Mouse (Mus musculus): ENCODE results near the gene Park7. TPM values are rescaled to one million over a fixed set of nuclear protein-coding genes. Genes with fewer than 3 reads are reported as not detected.
A peak's percentile ranks its signal among the peaks of the same experiment; 100 is the strongest.

The Park7 gene
- polyA plus RNA-seq, 1 experiment from 2014 or later, result 357 TPM

DNA sequence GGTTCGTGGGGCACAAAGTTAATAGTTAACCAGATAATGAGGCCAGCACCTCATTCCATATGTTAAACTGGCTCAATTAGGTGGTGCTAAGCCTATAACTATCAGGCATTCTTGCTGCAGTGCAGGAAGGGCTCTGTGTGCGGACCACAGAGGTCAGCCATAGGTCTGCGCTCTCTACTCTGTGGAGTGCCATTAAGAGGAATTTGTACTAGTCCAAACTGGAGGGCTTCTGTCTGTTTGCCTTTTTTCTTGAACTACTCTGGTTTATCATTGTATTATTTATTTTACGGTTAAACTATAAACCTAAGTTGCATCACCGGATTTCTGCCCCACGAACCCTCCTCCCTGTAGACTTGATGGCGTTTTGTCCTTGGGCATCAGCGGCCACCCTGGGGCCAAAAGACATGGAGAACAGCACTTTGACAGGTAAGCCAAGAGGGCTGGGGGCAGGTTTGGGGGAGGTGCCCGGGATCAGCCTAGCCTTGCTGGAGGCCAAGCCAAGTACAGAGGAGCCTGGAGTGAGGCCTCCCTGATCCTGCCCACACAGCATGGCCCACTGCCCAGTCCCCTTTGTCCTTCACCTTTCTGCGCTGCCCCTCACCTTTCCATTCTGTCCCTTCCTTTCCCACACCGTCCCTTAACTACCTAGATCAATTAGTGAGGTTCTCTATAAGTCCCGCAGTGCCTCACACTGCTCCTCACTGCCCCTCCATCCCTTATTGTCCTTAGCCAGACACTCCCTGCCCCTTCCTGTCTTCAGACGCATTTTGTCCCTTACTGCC is 60.4 kb downstream of the Park7 start, which contains the start of gene Errfi1:
Gene Errfi1, plus strand, starts transcription at position 240 of the 782 bp plus-strand sequence.
- Histone ChIP-seq H3K4me1 (peaks cover 10% of the 10 kb centered on the region; the same call in 1 of the 2 replicates), H3K9ac (replicated peaks) (peak within 1 kb of the TSS; percentile 45), H3K9me3 (no peaks in the 10 kb centered on the region), H3K4me3 (peak within 1 kb of the TSS; percentile 80), H3K4me2 (replicated peaks) (peak within 1 kb of the TSS; percentile 67), H3K36me3 (no peaks in the 10 kb centered on the region), H3K27me3 (peaks cover 14% of the 10 kb centered on the region), H3K27ac (replicated peaks) (peak within 1 kb of the TSS; percentile 98; the same call in 1 of the 2 replicates)
- 0 out of 2 replicates have a peak, but pooled peaks have one; percentile 19 for ATAC-seq (ENCODE audit: low FRiP score, low read depth)
- WGBS, result 50% methylated on average over 13 of the region's 13 CpGs

- peaks cover 13% of the 10 kb centered on the region; the same call in 1 of the 2 replicates for H3K4me1 ChIP-seq
These were observed 61.8 kb downstream of the Park7 start for GRCm38 (mm10) chr4:150852479-150852878.

GRCm38 (mm10) chr4:150852045-150852444 is 62.2 kb downstream of the Park7 start:
- H3K4me2 ChIP-seq (replicated peaks), result no peak overlapping the region
- no peak overlapping the region for H3K4me3 ChIP-seq
- peaks cover 21% of the 10 kb centered on the region for H3K27me3 ChIP-seq
- no peak overlapping the region for H3K27ac ChIP-seq (replicated peaks)
- H3K9ac ChIP-seq (replicated peaks), result no peak overlapping the region
- no peaks in the 10 kb centered on the region for H3K36me3 ChIP-seq
- no peaks in the 10 kb centered on the region for H3K9me3 ChIP-seq
- peaks cover 13% of the 10 kb centered on the region; the same call in 1 of the 2 replicates for H3K4me1 ChIP-seq
- 69% methylated on average over 8 of the region's 8 CpGs for WGBS
- no peak for ATAC-seq (ENCODE audit: low FRiP score, low read depth)

More at GRCm38 (mm10) chr4:150852479-150852878, 61.8 kb downstream of the Park7 start:
- Histone ChIP-seq H3K9ac (replicated peaks) (no peak overlapping the region), H3K4me3 (no peak overlapping the region), H3K27me3 (peaks cover 20% of the 10 kb centered on the region), H3K4me2 (replicated peaks) (no peak overlapping the region), H3K36me3 (no peaks in the 10 kb centered on the region), H3K27ac (replicated peaks) (no peak overlapping the region), H3K9me3 (no peaks in the 10 kb centered on the region)
- ATAC-seq (ENCODE audit: low FRiP score, low read depth), result no peak
- WGBS, result 63% methylated on average over 4 of the region's 4 CpGs

DNA sequence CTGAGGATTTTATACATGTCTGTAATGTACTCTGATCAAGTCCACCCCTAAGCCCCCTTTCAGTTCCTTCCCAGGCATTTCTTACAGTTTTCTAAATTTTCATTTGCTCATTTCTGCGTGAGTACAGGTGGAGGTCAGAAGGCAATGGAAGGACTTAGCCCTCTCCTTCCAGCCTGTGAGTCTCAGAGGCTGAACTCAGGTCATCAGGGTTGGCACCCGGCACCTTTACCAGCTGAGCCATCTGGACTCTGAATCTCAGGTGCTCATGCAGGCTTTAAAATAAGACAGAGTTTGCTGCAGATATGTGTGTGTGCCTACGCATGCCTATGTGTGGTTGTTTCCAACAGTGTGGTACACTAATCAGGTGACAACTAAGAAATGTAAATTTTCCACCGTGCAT is 63.3 kb downstream of the Park7 start:
- no peak overlapping the region for H3K4me3 ChIP-seq
- no peak overlapping the region for H3K27ac ChIP-seq (replicated peaks)
- peaks cover 21% of the 10 kb centered on the region for H3K27me3 ChIP-seq
- no peaks in the 10 kb centered on the region for H3K9me3 ChIP-seq
- ATAC-seq (ENCODE audit: low FRiP score, low read depth), result no peak
- H3K4me2 ChIP-seq (replicated peaks), result no peak overlapping the region
- no peak overlapping the region for H3K9ac ChIP-seq (replicated peaks)
- 93% methylated on average over 4 of the region's 4 CpGs for WGBS
- H3K4me1 ChIP-seq, result peaks cover 21% of the 10 kb centered on the region
- no peaks in the 10 kb centered on the region for H3K36me3 ChIP-seq

DNA sequence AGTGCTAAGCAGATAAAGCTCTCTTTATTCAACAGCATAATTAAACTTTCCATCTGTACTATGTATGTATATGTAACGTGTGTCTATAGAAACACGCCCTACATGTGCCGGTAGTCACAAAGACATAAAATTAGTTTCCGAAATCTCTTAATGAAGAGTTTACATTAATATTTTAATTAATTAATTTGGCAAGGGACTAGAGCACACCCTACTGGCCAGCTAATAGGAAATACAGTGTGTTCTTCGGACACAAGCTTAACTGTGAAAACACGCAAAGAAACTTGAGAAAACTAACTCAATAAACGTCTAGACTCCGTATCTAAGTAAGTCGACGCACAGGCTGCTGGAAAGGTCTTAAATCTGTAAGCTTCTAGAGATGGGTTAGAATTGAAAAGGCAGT is 64.3 kb downstream of the Park7 start:
- Histone ChIP-seq H3K9ac (replicated peaks) (no peak overlapping the region), H3K9me3 (no peaks in the 10 kb centered on the region), H3K4me1 (peaks cover 24% of the 10 kb centered on the region), H3K36me3 (no peaks in the 10 kb centered on the region), H3K27ac (replicated peaks) (no peak overlapping the region), H3K27me3 (peaks cover 21% of the 10 kb centered on the region), H3K4me3 (no peak overlapping the region), H3K4me2 (replicated peaks) (no peak overlapping the region)
- no peak for ATAC-seq (ENCODE audit: low FRiP score, low read depth)
- WGBS, result 69% methylated on average over 10 of the region's 10 CpGs

Other genes with a start within 250 kb of the Park7 start
- 21.2 and 22.1 TPM in 2 replicates for gene Errfi1, start 60.5 kb downstream of the Park7 start, polyA plus RNA-seq (2016; fragmentation: Nextera tagmentation; extraction: Ambion mirVana)
- 0.66 TPM in 1 of 2 replicates, not detected in the other for gene Tnfrsf9, start 125 bp upstream of the Park7 start, polyA plus RNA-seq (2016; fragmentation: Nextera tagmentation; extraction: Ambion mirVana)
- gene Uts2, start 82.7 kb upstream of the Park7 start, polyA plus RNA-seq (2016; fragmentation: Nextera tagmentation; extraction: Ambion mirVana), result not detected in 2 replicates
- gene Per3, start 130.2 kb upstream of the Park7 start, polyA plus RNA-seq (2016; fragmentation: Nextera tagmentation; extraction: Ambion mirVana), result 5.0 and 5.1 TPM in 2 replicates
- 79.3 and 88.8 TPM in 2 replicates for gene Vamp3, start 143.5 kb upstream of the Park7 start, polyA plus RNA-seq (2016; fragmentation: Nextera tagmentation; extraction: Ambion mirVana)
- 0.43 TPM in 1 of 2 replicates, not detected in the other for gene Gm13090, start 175.1 kb upstream of the Park7 start, polyA plus RNA-seq (2016; fragmentation: Nextera tagmentation; extraction: Ambion mirVana)

All from midbrain, embryonic 12.5 days (tissue).